Mouse (Mus musculus) hindbrain, embryonic 11.5 days (tissue): ENCODE results near the gene Crip1. TPM values are rescaled to one million over a fixed set of nuclear protein-coding genes. Genes with fewer than 3 reads are reported as not detected.

ENCODE experiments used
- ATAC-seq: fragments of 200-750 bp; cut with Nextera tagmentation; 2 replicates; pipeline ENCODE4 v1.8.0; 2017; ENCODE audit warnings: mild to moderate bottlenecking, moderate TSS enrichment, moderate library complexity; ENCODE audit not compliant: low FRiP score
- DNase-seq: peaks from one replicate; pipeline ENCODE4 v3.0.0-alpha.2; 2015; ENCODE audit warnings: low spot score
- H3K27ac ChIP-seq: fragments of 300-500 bp; sonication (generic); 2 replicates; pipeline ENCODE4 v1.5.1; 2014; ENCODE audit warnings: mild to moderate bottlenecking, low read depth, low read length
- H3K27me3 ChIP-seq: fragments of 300-500 bp; sonication (generic); 2 replicates; pipeline ENCODE4 v1.6.1; 2014; ENCODE audit warnings: mild to moderate bottlenecking, low read length, moderate library complexity, mixed read lengths; ENCODE audit not compliant: control insufficient read depth, insufficient read depth
- H3K36me3 ChIP-seq: fragments of 300-500 bp; sonication (generic); 2 replicates; pipeline ENCODE4 v1.6.1; 2014; ENCODE audit warnings: mild to moderate bottlenecking, low read length, moderate library complexity, mixed read lengths; ENCODE audit not compliant: control insufficient read depth, insufficient read depth
- H3K4me1 ChIP-seq: fragments of 300-500 bp; sonication (generic); replicated peaks from 2 replicates; pipeline ENCODE4 v1.6.1; 2014; ENCODE audit warnings: low read length, mixed read lengths; ENCODE audit not compliant: control insufficient read depth, insufficient read depth
- H3K4me2 ChIP-seq: fragments of 300-500 bp; sonication (generic); replicated peaks from 2 replicates; pipeline ENCODE4 v1.6.1; 2014; ENCODE audit warnings: mild to moderate bottlenecking, low read depth, low read length
- H3K4me3 ChIP-seq: fragments of 300-500 bp; sonication (generic); 2 replicates; pipeline ENCODE4 v1.5.1; 2014; ENCODE audit warnings: low read depth, low read length
- H3K9ac ChIP-seq: fragments of 300-500 bp; sonication (generic); 2 replicates; pipeline ENCODE4 v1.6.1; 2014; ENCODE audit warnings: low read depth, low read length
- H3K9me3 ChIP-seq: fragments of 300-500 bp; sonication (generic); 2 replicates; pipeline ENCODE4 v1.6.1; 2016; ENCODE audit warnings: low read length; ENCODE audit not compliant: control insufficient read depth
- WGBS: fragments of 180-500 bp; shearing (Covaris S2); extraction: QIAGEN DNeasy Blood & Tissue Kit; methylation state at CpG from one replicate; pipeline ENCODE4 v1.1.7; 2014; 5-methylcytosine and 5-hydroxymethylcytosine counted together
- polyA plus RNA-seq: library from polyadenylated mRNA; unstranded; fragments of >200 nt; fragmentation: Nextera tagmentation; extraction: Ambion mirVana; gene quantifications from 2 replicates; pipeline ENCODE4 v1.2.1, GENCODE M21; 2014

The Crip1 gene
- polyA plus RNA-seq, 1 experiment from 2014 or later = 84.7 TPM

DNA sequence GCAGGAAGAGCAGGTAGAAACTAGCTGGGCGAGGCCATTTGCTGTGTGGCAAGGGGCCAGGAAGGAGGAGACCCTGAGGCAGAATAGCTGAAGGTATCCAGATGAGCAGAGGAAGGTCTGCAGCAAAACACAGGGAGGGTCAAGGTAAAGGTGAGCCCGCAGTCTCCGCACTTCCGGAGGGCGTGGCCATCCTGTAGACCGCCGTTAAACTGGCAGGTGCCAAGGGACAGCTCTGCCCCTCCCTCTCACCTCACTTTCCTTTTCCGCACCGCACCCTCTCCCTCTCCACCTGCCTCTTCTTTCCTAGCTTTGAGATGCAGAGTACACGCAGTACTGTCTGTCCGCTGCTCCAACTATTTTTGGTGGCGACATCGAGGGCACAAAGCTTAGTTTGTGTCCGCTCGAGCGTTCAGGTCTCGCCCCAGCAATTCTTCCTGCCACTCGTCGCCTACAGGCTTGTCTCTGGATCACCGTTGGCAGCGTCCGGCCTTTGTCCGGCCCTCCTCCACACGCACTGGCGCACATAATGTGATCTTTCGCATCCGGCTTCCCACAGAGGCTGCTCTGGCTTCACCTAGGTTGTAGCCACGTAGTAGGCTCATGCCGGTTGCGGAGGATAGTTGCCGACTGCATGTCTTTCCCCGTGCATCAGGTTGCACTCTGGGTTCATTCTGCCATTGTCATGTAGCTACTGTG lies 9.1 kb downstream of the Crip1 start:
- DNase-seq = peak; percentile 67
- Histone ChIP-seq H3K36me3 (no peaks in the 10 kb centered on the region), H3K4me2 (peak overlapping the region; percentile 71), H3K9ac (peak overlapping the region; percentile 66), H3K4me3 (peak overlapping the region; percentile 64), H3K4me1 (peaks cover 9% of the 10 kb centered on the region; the same call in 1 of the 2 replicates), H3K27me3 (peaks cover 12% of the 10 kb centered on the region; the same call in 1 of the 2 replicates), H3K9me3 (no peaks in the 10 kb centered on the region), H3K27ac (peak overlapping the region; percentile 54; the same call in 1 of the 2 replicates)
- 5% methylated on average over 32 of the region's 32 CpGs for WGBS
- peak; percentile 8 for ATAC-seq

DNA sequence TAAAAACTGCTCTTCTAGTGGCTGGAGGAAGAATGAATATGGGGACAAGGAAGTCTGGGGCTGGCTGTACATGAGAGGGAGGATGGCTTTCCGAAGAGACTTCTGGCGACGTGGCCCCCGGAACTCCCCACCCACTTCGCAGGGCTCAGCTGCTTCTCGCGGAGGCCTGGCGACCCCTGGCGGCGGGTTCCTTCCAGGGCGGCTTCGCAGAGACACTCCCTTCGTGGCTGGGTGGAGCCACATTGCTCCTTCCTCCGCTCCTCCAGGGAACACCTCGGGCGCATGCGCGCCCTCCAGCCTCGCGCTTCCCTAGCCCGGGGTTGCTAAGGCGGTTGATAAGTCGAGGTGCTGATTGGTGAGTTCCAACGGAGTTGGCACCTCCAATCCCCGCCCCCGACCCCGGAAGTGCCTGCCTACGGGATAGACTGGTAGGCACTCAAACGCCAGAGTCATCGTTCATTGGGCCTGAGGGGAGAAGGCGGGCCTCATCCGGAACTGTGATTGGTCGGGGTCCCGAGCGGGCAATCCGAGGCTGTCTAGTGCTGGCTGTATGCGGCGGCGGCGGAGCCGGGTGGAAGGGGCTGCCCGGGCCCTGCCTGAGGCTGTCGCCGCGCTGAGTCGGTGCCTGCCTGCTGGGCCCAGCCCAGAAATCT lies 9.9 kb downstream of the Crip1 start, which contains the start of gene Tedc1:
TSS of gene Tedc1 (plus strand) at position 535 of the 653 bp plus-strand sequence.
- DNase-seq (peak; percentile 100), ATAC-seq (peak; percentile 98)
- H3K27me3 ChIP-seq = peaks cover 5% of the 10 kb centered on the region; the same call in 1 of the 2 replicates
- peak within 1 kb of the TSS; percentile 66 for H3K9ac ChIP-seq
- peaks cover 9% of the 10 kb centered on the region; the same call in 1 of the 2 replicates for H3K4me1 ChIP-seq
- H3K9me3 ChIP-seq = no peaks in the 10 kb centered on the region
- peak within 1 kb of the TSS; percentile 71 for H3K4me2 ChIP-seq
- H3K27ac ChIP-seq = peak within 1 kb of the TSS; percentile 54; the same call in 1 of the 2 replicates
- H3K4me3 ChIP-seq = peak within 1 kb of the TSS; percentile 64
- no peaks in the 10 kb centered on the region for H3K36me3 ChIP-seq
- WGBS = under 1% methylated on average over 46 of the region's 46 CpGs

DNA sequence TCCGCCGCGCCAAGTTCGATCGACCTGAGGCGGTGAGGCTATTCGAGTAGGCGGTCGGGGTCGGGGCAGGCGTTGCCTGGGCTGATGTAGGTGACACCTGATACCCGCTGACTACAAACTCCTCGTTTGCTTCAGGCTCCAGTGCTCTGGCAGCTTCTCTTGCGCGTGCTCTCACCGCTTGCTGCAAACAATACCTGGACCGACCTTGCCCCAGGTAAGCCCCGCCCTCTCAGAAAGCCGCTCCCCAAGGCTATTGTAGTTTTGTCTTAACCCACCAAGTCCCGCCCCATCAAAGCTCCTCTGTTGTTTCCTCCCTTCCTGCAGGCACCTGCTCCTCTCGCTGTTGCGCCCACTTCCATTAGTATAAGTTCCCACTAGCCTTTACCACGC lies 10.4 kb downstream of the Crip1 start:
- H3K27ac ChIP-seq = no peak overlapping the region
- ATAC-seq (no peak), DNase-seq (no peak)
- no peaks in the 10 kb centered on the region for H3K9me3 ChIP-seq
- no peaks in the 10 kb centered on the region for H3K36me3 ChIP-seq
- peak overlapping the region; percentile 58 for H3K9ac ChIP-seq
- peaks cover 5% of the 10 kb centered on the region; the same call in 1 of the 2 replicates for H3K27me3 ChIP-seq
- 0% methylated on average over 22 of the region's 23 CpGs for WGBS
- peaks cover 9% of the 10 kb centered on the region; the same call in 1 of the 2 replicates for H3K4me1 ChIP-seq
- peak overlapping the region; percentile 55 for H3K4me2 ChIP-seq
- peak overlapping the region; percentile 64 for H3K4me3 ChIP-seq

DNA sequence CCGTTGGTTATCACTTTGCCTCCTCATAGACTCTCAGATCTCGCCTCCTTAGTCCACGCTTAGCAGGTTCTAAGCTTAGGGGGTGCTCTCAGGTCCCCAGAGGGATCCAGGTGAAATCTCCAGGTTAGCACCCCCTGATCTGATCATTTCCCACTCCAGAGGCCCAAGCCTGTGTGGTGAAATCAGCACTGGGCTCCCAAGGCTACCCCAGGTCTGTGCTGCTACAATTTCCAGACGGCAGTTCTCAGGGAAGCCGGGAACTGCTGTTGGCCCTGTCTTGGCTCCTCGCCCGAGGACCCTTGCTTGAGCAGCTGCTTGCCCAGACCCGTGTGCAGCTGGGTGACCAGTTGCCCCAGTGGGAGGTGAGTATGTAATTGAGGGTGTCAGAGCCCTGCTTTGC lies 10.9 kb downstream of the Crip1 start:
- 41% methylated on average over 8 of the region's 8 CpGs for WGBS
- DNase-seq (no peak), ATAC-seq (no peak)
- H3K4me3 ChIP-seq = peak overlapping the region; percentile 64
- H3K36me3 ChIP-seq = no peaks in the 10 kb centered on the region
- no peak overlapping the region for H3K27ac ChIP-seq
- H3K9me3 ChIP-seq = no peaks in the 10 kb centered on the region
- peaks cover 5% of the 10 kb centered on the region; the same call in 1 of the 2 replicates for H3K27me3 ChIP-seq
- peak overlapping the region; percentile 55 for H3K4me2 ChIP-seq
- peak overlapping the region; percentile 58 for H3K9ac ChIP-seq
- H3K4me1 ChIP-seq = peaks cover 9% of the 10 kb centered on the region; the same call in 1 of the 2 replicates

DNA sequence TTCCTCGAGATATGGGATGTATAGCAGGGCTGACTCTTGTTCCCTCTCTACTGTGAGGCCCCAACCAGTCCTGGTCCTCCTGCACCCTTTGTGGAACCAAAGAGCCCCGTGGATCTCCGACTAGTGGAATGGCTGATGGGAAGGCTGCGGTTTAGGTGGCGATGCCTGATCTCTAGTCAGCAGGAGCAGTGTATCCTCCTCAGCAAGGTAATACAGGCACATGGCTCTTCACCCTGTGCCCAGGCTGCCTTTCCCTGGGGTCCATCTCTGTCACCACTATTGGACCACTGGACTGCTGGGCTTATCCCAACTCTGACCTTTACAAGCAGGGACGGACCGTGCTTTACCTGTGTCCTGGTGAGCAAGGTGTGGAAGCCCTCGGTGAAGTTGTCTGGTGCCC lies 11.4 kb downstream of the Crip1 start:
- no peak for ATAC-seq
- Histone ChIP-seq H3K4me3 (no peak overlapping the region), H3K27me3 (peaks cover 3% of the 10 kb centered on the region; the same call in 1 of the 2 replicates), H3K9ac (no peak overlapping the region; the same call in 1 of the 2 replicates), H3K36me3 (no peaks in the 10 kb centered on the region), H3K9me3 (no peaks in the 10 kb centered on the region), H3K4me2 (peak overlapping the region; percentile 55; the same call in 1 of the 2 replicates), H3K27ac (no peak overlapping the region), H3K4me1 (peaks cover 7% of the 10 kb centered on the region; the same call in 1 of the 2 replicates)
- no peak for DNase-seq
- 91% methylated on average over 8 of the region's 8 CpGs for WGBS

GRCm38 (mm10) chr12:113157971-113158370 lies 11.9 kb downstream of the Crip1 start:
- peaks cover 7% of the 10 kb centered on the region; the same call in 1 of the 2 replicates for H3K4me1 ChIP-seq
- no peaks in the 10 kb centered on the region for H3K9me3 ChIP-seq
- no peak overlapping the region for H3K9ac ChIP-seq
- H3K36me3 ChIP-seq = no peaks in the 10 kb centered on the region
- H3K4me2 ChIP-seq = no peak overlapping the region
- DNase-seq (no peak), ATAC-seq (no peak)
- no peak overlapping the region for H3K4me3 ChIP-seq
- H3K27ac ChIP-seq = no peak overlapping the region
- peaks cover 3% of the 10 kb centered on the region; the same call in 1 of the 2 replicates for H3K27me3 ChIP-seq
- WGBS = 91% methylated on average over 8 of the region's 8 CpGs

GRCm38 (mm10) chr12:113163561-113164006 lies 17.5 kb downstream of the Crip1 start:
- ATAC-seq (peak; percentile 51; the same call in 1 of the 2 replicates), DNase-seq (no peak)
- H3K27ac ChIP-seq = peak overlapping the region; percentile 4; the same call in 1 of the 2 replicates
- H3K9me3 ChIP-seq = no peaks in the 10 kb centered on the region
- H3K9ac ChIP-seq = no peak overlapping the region
- H3K36me3 ChIP-seq = no peaks in the 10 kb centered on the region
- H3K4me2 ChIP-seq = no peak overlapping the region
- WGBS = 76% methylated on average over 11 of the region's 11 CpGs
- H3K4me3 ChIP-seq = no peak overlapping the region
- H3K4me1 ChIP-seq = no peaks in the 10 kb centered on the region
- no peaks in the 10 kb centered on the region for H3K27me3 ChIP-seq

DNA sequence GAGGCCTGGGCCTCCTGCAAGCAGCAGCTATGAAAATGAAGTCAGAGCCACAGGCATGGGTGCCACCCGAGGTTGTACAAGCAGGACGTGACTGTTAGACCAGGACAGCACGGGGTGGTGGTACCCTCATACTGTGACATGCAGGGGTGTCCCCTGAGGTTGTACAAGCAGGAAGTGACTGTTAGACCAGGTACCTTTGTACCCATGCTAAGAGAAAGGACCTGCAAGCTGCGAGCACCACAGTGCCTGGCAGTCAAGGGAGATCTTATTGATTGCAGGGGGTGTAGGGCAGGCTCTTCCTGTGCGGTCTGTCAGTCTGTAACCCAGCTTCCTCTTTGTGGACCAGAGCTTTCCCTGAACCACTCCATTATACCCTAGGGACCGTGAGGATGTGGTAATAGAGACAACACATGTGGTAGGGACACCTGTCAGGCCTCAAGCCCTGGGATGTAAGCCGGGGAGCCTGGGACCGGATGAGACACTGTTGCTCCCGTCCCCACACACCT lies 22.0 kb downstream of the Crip1 start:
- Histone ChIP-seq H3K9me3 (no peaks in the 10 kb centered on the region), H3K36me3 (no peaks in the 10 kb centered on the region), H3K4me2 (no peak overlapping the region), H3K27me3 (no peaks in the 10 kb centered on the region), H3K4me1 (no peaks in the 10 kb centered on the region), H3K9ac (no peak overlapping the region), H3K27ac (no peak overlapping the region), H3K4me3 (no peak overlapping the region)
- WGBS = 85% methylated on average over 9 of the region's 9 CpGs
- DNase-seq = no peak
- ATAC-seq = no peak
